Mouse (Mus musculus) left cerebral cortex, postnatal 25 days (tissue): Measurements from ENCODE around the gene Zfp512b. TPM values are rescaled to one million over a fixed set of nuclear protein-coding genes. Genes with fewer than 3 reads are reported as not detected.

ENCODE experiments used
- DNase-seq, 2 experiments: peaks; one replicate each; pipeline ENCODE4 v3.0.0; 2022; ENCODE audit warnings: low spot score in 2 of 2, mixed read lengths in 1 of 2
- intact Hi-C: fragments of 180-260 bp; cut with DNase I; formaldehyde crosslinking; loops from one replicate; pipeline ENCODE4 v1.15.1; 2025
- total RNA-seq, 2 experiments: library from RNA; stranded (reverse); gene quantifications; 2 replicates each; pipeline ENCODE4 v1.2.3; 2021

Gene Zfp512b
- total RNA-seq, 2 experiments from 2014 or later = 76.5 to 89.2 TPM

GRCm38 (mm10) chr2:181591528-181592085 lies 996 bp downstream of the Zfp512b start, which contains the start of gene Prpf6:
Gene Prpf6 (plus strand): TSS chr2:181591868.
- intact Hi-C loops = loop anchor here (5.0 kb wide), 1 partner anchor 54 kb away; no protein-coding TSS in a partner anchor
- DNase-seq = no peak

- DNase-seq = no peak
- intact Hi-C loops = loop anchor here (5.0 kb wide), 1 partner anchor 53 kb away; no protein-coding TSS in a partner anchor
Measured at GRCm38 (mm10) chr2:181590471-181590870, 2.1 kb downstream of the Zfp512b start.

- no peak for DNase-seq
- intact Hi-C loops = loop anchor here (5.0 kb wide), 1 partner anchor 52 kb away; no protein-coding TSS in a partner anchor
Measured at GRCm38 (mm10) chr2:181589732-181590105, 2.9 kb downstream of the Zfp512b start.

GRCm38 (mm10) chr2:181589011-181589731 lies 3.4 kb downstream of the Zfp512b start:
- no peak for DNase-seq
- intact Hi-C loops = no loop called here

- DNase-seq = no peak
- intact Hi-C loops = no loop called here
Measured at GRCm38 (mm10) chr2:181588229-181588780, 4.3 kb downstream of the Zfp512b start.

- no peak for DNase-seq
- intact Hi-C loops = no loop called here
Measured at GRCm38 (mm10) chr2:181587796-181588195, 4.8 kb downstream of the Zfp512b start.

- intact Hi-C loops = no loop called here
- no peak for DNase-seq
Measured at GRCm38 (mm10) chr2:181586124-181586523, 6.5 kb downstream of the Zfp512b start.

GRCm38 (mm10) chr2:181585506-181585905 lies 7.1 kb downstream of the Zfp512b start:
- no peak for DNase-seq
- intact Hi-C loops = no loop called here

GRCm38 (mm10) chr2:181584411-181584942 lies 8.1 kb downstream of the Zfp512b start, which contains the start of gene Uckl1:
Gene Uckl1 (minus strand): TSS chr2:181584892.
- DNase-seq = no peak
- intact Hi-C loops = loop anchor here (5.0 kb wide), 2 partner anchors 172 to 192 kb away; no protein-coding TSS in a partner anchor

GRCm38 (mm10) chr2:181583460-181584257 lies 8.9 kb downstream of the Zfp512b start:
- DNase-seq = no peak
- intact Hi-C loops = loop anchor here (5.0 kb wide), 2 partner anchors 171 to 191 kb away; no protein-coding TSS in a partner anchor

GRCm38 (mm10) chr2:181582939-181583338 lies 9.7 kb downstream of the Zfp512b start:
- DNase-seq = no peak
- intact Hi-C loops = loop anchor here (5.0 kb wide), 2 partner anchors 171 to 191 kb away; no protein-coding TSS in a partner anchor

- intact Hi-C loops = loop anchor here (5.0 kb wide), 2 partner anchors 170 to 190 kb away; no protein-coding TSS in a partner anchor
- DNase-seq = no peak
Measured at GRCm38 (mm10) chr2:181582358-181582757, 10.2 kb downstream of the Zfp512b start.

GRCm38 (mm10) chr2:181581402-181582120 lies 11.0 kb downstream of the Zfp512b start:
- peak; percentile 88 to 90 for DNase-seq
- intact Hi-C loops = loop anchor here (1.0 to 5.0 kb wide), 3 partner anchors 61 to 189 kb away; partner anchors contain the start of gene Dnajc5

GRCm38 (mm10) chr2:181581016-181581401 lies 11.6 kb downstream of the Zfp512b start:
- DNase-seq = peak; percentile 74 to 86

GRCm38 (mm10) chr2:181580131-181580772 lies 12.4 kb downstream of the Zfp512b start:
- intact Hi-C loops = loop anchor here (5.0 kb wide), 2 partner anchors 168 to 188 kb away; no protein-coding TSS in a partner anchor
- no peak for DNase-seq

More at GRCm38 (mm10) chr2:181581016-181581401, 11.6 kb downstream of the Zfp512b start:
- intact Hi-C loops = loop anchor here (1.0 to 5.0 kb wide), 3 partner anchors 61 to 189 kb away; partner anchors contain the start of gene Dnajc5

GRCm38 (mm10) chr2:181579681-181580080 lies 12.9 kb downstream of the Zfp512b start:
- no peak for DNase-seq
- intact Hi-C loops = loop anchor here (5.0 kb wide), 2 partner anchors 167 to 187 kb away; no protein-coding TSS in a partner anchor

- intact Hi-C loops = no loop called here
Measured at GRCm38 (mm10) chr2:181578790-181579618, 13.6 kb downstream of the Zfp512b start.

More at GRCm38 (mm10) chr2:181578790-181579618, 13.6 kb downstream of the Zfp512b start:
- no peak for DNase-seq
